Mouse (Mus musculus) gastrocnemius, postnatal 4 days (tissue): ENCODE measurements around the gene Mt4. TPM values are rescaled to one million over a fixed set of nuclear protein-coding genes. Genes with fewer than 3 reads are reported as not detected.

Experiments used
- DNase-seq, 2 experiments: peaks; one replicate each; pipeline ENCODE4 v3.0.0; 2021 to 2022; ENCODE audit warnings: low spot score in 2 of 2, mixed read lengths in 2 of 2
- total RNA-seq, 2 experiments: library from RNA; stranded (reverse); gene quantifications; 2 replicates each; pipeline ENCODE4 v1.2.3; 2021

Gene Mt4
- total RNA-seq, 2 experiments from 2014 or later, result not detected

DNA sequence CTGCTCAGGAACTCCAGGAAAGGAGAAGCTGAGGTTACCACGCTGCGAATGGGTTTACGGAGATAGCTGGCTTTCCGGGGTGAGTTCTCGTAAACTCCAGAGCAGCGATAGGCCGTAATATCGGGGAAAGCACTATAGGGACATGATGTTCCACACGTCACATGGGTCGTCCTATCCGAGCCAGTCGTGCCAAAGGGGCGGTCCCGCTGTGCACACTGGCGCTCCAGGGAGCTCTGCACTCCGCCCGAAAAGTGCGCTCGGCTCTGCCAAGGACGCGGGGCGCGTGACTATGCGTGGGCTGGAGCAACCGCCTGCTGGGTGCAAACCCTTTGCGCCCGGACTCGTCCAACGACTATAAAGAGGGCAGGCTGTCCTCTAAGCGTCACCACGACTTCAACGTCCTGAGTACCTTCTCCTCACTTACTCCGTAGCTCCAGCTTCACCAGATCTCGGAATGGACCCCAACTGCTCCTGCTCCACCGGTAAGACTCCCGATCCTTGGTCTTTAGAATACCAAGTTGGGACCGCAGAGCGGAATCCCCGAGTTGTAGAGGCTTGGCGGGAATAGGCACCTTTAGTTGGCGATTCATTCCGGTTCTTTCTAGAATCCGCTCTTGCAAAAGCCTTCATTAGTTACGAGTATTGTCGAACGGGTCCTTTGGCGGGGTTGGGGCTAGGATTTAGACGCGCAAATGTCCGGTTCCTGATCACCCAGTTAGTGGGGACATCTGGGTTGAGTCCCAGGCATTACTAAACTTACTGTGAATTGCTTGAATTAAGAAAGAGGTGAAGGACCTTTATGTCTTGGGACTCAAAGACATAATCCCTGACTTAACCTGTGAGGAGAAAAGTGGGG is 42.1 kb downstream of the Mt4 start, which contains the start of gene Mt1:
TSS of gene Mt1 (plus strand) at position 226 of the 856 bp plus-strand sequence.
- DNase-seq, result peak; percentile 66 to 88

DNA sequence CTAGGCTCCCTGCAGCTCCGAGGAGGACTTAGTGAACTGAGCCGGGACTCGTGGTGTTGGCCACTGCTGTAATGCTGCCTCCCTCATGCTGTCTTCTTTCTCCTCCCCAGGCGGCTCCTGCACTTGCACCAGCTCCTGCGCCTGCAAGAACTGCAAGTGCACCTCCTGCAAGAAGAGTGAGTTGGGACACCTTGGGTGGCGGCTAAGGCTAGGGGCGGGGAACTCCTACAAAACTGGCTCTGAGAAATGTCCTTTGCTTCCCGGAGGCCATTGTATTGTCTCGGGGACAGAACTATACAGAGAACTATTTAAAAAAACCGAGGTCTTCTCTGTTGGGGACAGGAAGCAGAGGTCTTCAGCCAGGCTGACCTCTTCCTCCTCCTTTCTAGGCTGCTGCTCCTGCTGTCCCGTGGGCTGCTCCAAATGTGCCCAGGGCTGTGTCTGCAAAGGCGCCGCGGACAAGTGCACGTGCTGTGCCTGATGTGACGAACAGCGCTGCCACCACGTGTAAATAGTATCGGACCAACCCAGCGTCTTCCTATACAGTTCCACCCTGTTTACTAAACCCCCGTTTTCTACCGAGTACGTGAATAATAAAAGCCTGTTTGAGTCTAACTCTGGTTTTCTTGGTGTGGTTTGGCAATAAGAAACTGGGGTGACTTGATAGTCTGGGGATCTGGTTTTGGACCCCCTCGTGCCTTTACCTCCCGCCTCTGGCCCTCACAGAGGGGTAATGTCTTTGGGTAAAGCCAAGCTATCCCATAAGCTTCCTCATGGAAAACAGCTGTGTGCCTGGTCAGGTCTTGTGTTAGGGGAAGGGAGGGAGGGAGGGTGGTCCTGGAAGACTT is 42.9 kb downstream of the Mt4 start:
- no peak for DNase-seq

DNA sequence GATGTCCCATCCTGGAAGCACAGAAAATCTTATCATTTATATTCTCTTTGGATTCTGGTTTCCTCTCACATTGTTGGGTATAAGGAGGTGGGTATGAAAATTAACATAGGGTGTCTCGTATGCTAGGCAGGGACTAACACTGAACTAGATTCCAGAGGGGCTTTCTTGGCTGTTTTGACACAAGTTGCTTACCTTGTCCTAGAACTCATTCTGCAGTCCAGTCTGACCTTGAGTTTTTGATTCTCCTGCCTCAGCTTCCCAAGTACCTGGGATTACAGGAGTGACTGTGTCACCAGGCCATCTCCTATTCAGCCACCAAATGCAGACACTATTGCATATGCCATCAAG is 43.5 kb downstream of the Mt4 start:
- DNase-seq, result no peak

DNA sequence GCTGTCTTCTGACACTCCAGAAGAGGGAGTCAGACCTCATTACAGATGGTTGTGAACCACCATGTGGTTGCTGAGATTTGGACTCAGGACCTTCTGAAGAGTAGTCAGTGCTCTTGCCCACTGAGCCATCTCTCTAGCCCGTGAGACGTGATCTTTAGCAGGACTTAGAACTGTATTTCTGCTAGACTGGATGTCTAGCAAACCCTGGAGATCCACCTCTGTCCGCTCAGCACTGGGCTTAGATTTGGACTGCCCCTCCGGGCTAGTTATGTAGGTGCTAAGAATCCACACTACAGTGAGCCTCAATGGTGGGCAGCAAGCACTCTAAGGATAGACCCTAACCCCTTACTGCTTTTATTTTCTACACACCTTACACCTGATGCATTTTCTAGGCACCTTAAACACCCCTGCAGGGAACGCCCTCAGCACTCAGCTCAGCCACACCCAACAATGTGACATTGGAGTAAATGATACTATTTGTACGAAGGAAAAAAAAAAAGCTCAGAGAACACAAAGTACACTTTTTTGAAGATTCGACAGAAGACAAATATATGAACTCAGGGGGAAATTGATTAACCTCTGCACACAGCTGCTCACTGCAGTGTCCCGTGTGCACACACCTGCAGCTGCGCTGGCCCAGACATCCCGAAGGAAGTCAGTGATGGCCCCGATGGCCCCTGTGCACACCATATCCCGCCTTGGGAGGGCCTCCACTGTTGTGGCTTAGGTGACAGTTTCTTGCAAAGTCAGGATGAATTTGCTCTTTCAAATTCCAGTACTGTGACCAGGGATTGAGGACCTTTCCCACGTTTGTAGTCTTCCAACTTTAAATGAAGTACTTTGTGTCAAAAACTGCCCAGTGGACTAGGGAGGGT is 45.3 kb downstream of the Mt4 start:
- no peak for DNase-seq

DNA sequence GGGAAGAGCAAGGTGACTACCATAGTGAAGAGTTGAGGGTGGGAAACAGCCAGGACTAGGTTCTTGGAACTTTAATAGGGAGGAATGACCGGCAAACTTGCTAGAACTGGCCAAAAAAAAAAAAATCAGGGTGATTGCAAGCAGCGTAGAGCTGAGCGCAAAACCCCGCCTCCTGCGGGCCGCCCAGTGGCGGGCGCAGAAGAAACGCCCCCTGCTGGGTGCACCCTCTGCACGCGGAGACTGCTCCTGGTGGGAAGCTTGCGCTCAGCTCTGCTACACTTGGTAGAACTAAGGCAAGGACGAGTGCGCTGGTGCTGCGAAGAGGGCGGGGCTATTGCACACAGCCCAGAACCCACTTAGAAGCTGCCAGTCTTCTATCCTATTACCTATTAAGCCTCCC is 46.1 kb downstream of the Mt4 start:
- peak; percentile 52 to 72 for DNase-seq

DNA sequence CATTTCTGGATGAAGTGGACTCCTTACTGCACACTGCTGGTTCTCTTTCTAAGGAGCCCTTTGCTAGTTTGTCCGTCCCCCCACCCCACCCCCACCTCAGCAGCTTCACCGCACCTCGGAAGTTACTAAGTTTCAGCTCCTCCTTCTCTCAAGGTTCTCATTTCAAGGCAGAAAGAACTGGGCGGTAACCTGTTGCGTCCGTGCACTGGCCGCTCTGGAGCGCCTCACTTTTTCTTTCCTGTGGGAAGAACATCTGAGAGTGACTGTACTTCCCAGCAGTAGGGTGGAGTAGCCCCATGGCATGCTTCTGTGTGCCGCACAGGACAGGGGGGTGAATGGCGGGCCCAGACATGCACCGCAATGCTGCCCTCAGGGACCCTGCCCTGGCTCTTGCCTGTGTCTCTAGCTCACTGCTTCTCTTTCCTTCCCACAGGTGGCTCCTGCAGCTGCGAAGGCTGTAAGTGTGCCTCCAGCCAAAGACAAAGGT is 47.4 kb downstream of the Mt4 start:
- no peak for DNase-seq

DNA sequence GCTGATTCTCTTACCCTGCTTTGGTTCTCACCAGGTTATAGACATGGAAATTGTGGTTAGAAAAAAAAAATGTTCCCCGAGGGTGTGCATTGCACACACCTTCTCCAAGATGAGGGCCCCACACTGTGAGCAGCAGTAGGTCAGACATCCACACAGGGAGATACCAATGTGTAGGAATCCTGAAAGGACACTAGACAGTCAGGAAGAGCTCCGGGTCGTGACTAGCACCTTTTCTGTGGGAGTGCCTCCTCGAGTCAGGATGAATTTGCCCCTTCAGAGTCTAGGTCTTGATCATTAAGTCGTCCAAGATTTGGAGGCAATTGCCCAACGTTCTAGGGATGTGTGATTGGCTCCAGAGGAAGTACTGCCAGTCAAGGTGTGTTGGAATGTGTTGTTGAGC is 48.8 kb downstream of the Mt4 start:
- DNase-seq, result no peak

DNA sequence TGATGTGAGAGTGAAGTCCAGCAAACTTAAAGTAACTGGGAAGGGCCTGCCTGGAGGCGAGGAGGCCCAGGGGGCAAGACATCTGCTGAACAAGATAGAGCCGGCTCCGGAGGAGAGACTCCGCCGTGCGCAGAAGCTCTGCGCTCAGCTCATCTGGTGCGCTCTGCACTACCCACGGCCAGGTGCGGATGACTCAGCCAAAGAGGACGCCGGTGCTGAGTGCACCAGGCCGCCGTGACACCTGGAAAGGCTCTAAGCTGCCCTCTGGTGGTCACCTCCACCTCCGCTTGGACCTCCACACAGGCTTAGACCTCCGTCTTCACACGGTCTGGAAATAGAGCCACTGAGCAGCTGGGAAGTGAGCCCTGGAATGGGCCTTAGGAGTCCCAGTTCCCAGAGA is 49.5 kb downstream of the Mt4 start:
- peak in 1 of 2 experiments; percentile 70 for DNase-seq

DNA sequence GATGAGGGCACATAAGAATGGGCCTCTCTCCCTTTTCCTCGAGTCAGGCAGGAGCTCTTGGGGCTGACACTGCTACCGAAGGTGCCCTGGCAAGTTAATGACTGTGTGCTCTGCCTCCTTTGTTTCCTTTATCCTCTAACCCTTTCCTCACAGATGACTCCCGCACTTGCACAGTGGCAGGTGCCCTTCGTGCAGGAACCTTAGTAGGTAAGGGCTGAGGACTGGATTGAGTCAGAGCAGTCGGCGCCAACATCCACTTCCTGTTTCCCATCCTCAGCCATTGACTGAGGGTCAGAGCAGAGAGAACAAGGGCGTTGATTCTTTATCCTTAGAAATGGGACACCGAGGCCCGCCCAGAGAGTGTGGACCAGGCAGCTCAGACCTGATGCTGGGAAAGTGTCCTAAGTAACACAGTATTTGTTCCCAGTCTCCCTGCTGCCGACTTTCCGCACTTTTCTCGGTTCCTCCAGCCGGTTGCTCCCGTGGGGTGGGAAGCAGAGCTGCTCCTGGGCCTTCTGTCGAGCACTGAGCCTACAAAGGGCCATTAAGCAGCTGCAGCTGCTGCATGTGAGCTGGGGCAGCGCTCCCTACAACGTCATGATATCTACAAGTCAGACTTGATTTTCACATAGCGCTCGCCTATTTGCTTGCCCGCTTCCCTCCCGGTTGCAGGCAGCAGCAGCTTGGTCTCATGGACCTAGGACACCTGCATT is 50.4 kb downstream of the Mt4 start:
- peak in 1 of 2 experiments; percentile 29 for DNase-seq

Other genes starting within 250 kb of the Mt4 start
- 10 to 100 TPM; 93.2 to 98.0 TPM for gene Amfr, start 124.4 kb upstream of the Mt4 start, total RNA-seq
- gene Nudt21, start 100.2 kb upstream of the Mt4 start, total RNA-seq, result 10 to 100 TPM; 36.1 to 40.5 TPM
- 10 to 100 TPM; 19.2 to 20.2 TPM for gene Ogfod1, start 100.0 kb upstream of the Mt4 start, total RNA-seq
- gene Bbs2, start 38.3 kb upstream of the Mt4 start, total RNA-seq, result 1 to 10 TPM; 8.3 to 8.6 TPM
- gene Mt3, start 15.4 kb downstream of the Mt4 start, total RNA-seq, result 10 to 100 TPM; 11.4 to 18.3 TPM
- 100 to 1,000 TPM in 1 of 2 experiments, 10 to 100 TPM in 1; 83.6 to 103 TPM for gene Mt2, start 35.5 kb downstream of the Mt4 start, total RNA-seq
- gene Mt1, start 41.9 kb downstream of the Mt4 start, total RNA-seq, result 10 to 100 TPM; 42.4 to 49.1 TPM
- gene Nup93, start 77.4 kb downstream of the Mt4 start, total RNA-seq, result 10 to 100 TPM; 26.7 to 32.9 TPM
- gene Slc12a3, start 192.0 kb downstream of the Mt4 start, total RNA-seq, result under 1 TPM in 1 of 2 experiments, not detected in 1; 0.10 TPM
- gene Herpud1, start 249.2 kb downstream of the Mt4 start, total RNA-seq, result 10 to 100 TPM; 57.2 to 58.0 TPM